Mouse (Mus musculus) lung, adult 2 months (tissue): Measurements from ENCODE around the gene Spag7.

ENCODE experiments used
- CTCF ChIP-seq: fragments of 200-500 bp; IDR thresholded peaks from 2 replicates; pipeline ENCODE4 v1.5.1; 2011; ENCODE audit warnings: mild to moderate bottlenecking, low read length, control low read depth; ENCODE audit not compliant: insufficient read depth
- POLR2A ChIP-seq: fragments of 200-500 bp; IDR thresholded peaks from 2 replicates; pipeline ENCODE4 v1.6.1; 2011; ENCODE audit warnings: low read depth, mild to moderate bottlenecking, control low read depth, low read length, borderline replicate concordance; ENCODE audit errors: extremely low read depth

GRCm38 (mm10) chr11:70654198-70654922 is 14.9 kb downstream of the Spag7 start, which contains the start of gene Pfn1:
- TF ChIP-seq CTCF, result no peak
- peak; percentile 89 for TF ChIP-seq POLR2A
